Mouse (Mus musculus) liver (tissue): ENCODE results near the gene Vmn1r239-ps.
"Not testable (repeated sequence)": the region's sequence is repeated elsewhere in the genome, so short reads cannot be mapped to it uniquely, and the experiment has no call there.

Source experiments
- DNase-seq: peaks from one replicate; pipeline ENCODE4 v3.0.0-alpha.2; 2020; ENCODE audit warnings: mixed read lengths

Gene Vmn1r239-ps

GRCm38 (mm10) chrX:147453610-147454009 lies at the start of gene Vmn1r239-ps:
TSS of gene Vmn1r239-ps (minus strand) at chrX:147453710.
- not testable (repeated sequence) for DNase-seq

GRCm38 (mm10) chrX:147489551-147489950 lies 36.0 kb upstream of the Vmn1r239-ps start:
- no peak for DNase-seq

GRCm38 (mm10) chrX:147443386-147443785 lies 10.1 kb downstream of the Vmn1r239-ps start:
- no peak for DNase-seq

GRCm38 (mm10) chrX:147435400-147435799 lies 18.1 kb downstream of the Vmn1r239-ps start:
- no peak for DNase-seq

- DNase-seq: no peak
Measured at GRCm38 (mm10) chrX:147429753-147430152, 23.8 kb downstream of the Vmn1r239-ps start.

- DNase-seq: no peak
Measured at GRCm38 (mm10) chrX:147429129-147429528, 24.4 kb downstream of the Vmn1r239-ps start, which contains the start of gene Il13ra2. TSS of gene Il13ra2 (minus strand) at chrX:147429192.
